Mouse (Mus musculus) liver, postnatal 0 days (tissue): ENCODE measurements at regions not wholly inside any gene's neighbourhood (a gene's known extent, or its start where the extent isn't known, plus 50 kb on each side); places are given as distances from the start of the nearest gene placed in this dataset.

Experiments
- ATAC-seq: fragments of 200-750 bp; cut with Nextera tagmentation; 2 replicates; pipeline ENCODE4 v1.8.0; 2017; ENCODE audit warnings: mild to moderate bottlenecking, moderate library complexity
- DNase-seq: peaks from one replicate; pipeline ENCODE4 v3.0.0-alpha.2; 2016
- H3K27ac ChIP-seq: fragments of 300-500 bp; sonication (generic); 2 replicates; pipeline ENCODE4 v1.5.1; 2014; ENCODE audit warnings: antibody characterized with exemption, moderate library complexity, mild to moderate bottlenecking, low read depth
- H3K27me3 ChIP-seq: fragments of 300-500 bp; sonication (generic); 2 replicates; pipeline ENCODE4 v1.6.1; 2014; ENCODE audit warnings: low read length, control low read depth, mixed read lengths; ENCODE audit not compliant: insufficient read depth
- H3K36me3 ChIP-seq: fragments of 300-500 bp; sonication (generic); replicated peaks from 2 replicates; pipeline ENCODE4 v1.6.1; 2014; ENCODE audit warnings: mild to moderate bottlenecking, control low read depth, low read length, moderate library complexity, mixed read lengths; ENCODE audit not compliant: insufficient read depth
- H3K4me1 ChIP-seq: fragments of 300-500 bp; sonication (generic); 2 replicates; pipeline ENCODE4 v1.6.1; 2014; ENCODE audit warnings: antibody characterized with exemption, mild to moderate bottlenecking, control low read depth; ENCODE audit not compliant: insufficient read depth
- H3K4me2 ChIP-seq: fragments of 300-500 bp; sonication (generic); 2 replicates; pipeline ENCODE4 v1.6.1; 2014; ENCODE audit warnings: low read depth, mild to moderate bottlenecking, low read length, moderate library complexity, mixed read lengths
- H3K4me3 ChIP-seq: fragments of 300-500 bp; sonication (generic); 2 replicates; pipeline ENCODE4 v1.5.1; 2014; ENCODE audit warnings: low read depth, low read length
- H3K9ac ChIP-seq: fragments of 300-500 bp; sonication (generic); replicated peaks from 2 replicates; pipeline ENCODE4 v1.6.1; 2014; ENCODE audit warnings: mild to moderate bottlenecking, moderate library complexity
- H3K9me3 ChIP-seq: fragments of 300-500 bp; sonication (generic); 2 replicates; pipeline ENCODE4 v1.6.1; 2016; ENCODE audit warnings: mild to moderate bottlenecking, control low read depth, low read length, mixed read lengths
- CTCF ChIP-seq: sonication (generic); IDR thresholded peaks from 2 replicates; pipeline ENCODE4 v1.5.1; 2016; ENCODE audit warnings: antibody characterized with exemption, low read depth
- EP300 ChIP-seq: IDR thresholded peaks from 2 replicates; pipeline ENCODE4 v1.6.1; 2016; ENCODE audit warnings: antibody characterized with exemption, low read depth, mild to moderate bottlenecking
- WGBS: fragments of 180-500 bp; shearing (Covaris S2); extraction: QIAGEN DNeasy Blood & Tissue Kit; methylation state at CpG from one replicate; pipeline ENCODE4 v1.1.7; 2014; ENCODE audit not compliant: insufficient replicate concordance; 5-methylcytosine and 5-hydroxymethylcytosine counted together

GRCm38 (mm10) chr15:97533553-97534291, 171.9 kb downstream of the Rpap3 start:
- Histone ChIP-seq H3K4me2 (no peak overlapping the region), H3K9ac (no peak overlapping the region), H3K4me1 (no peaks in the 10 kb centered on the region), H3K27me3 (no peaks in the 10 kb centered on the region), H3K4me3 (no peak overlapping the region), H3K27ac (no peak overlapping the region), H3K36me3 (no peaks in the 10 kb centered on the region), H3K9me3 (no peaks in the 10 kb centered on the region)
- WGBS, result 65% methylated on average over 12 of the region's 12 CpGs
- ATAC-seq (no peak), DNase-seq (no peak)
- no peak for TF ChIP-seq EP300
- TF ChIP-seq CTCF, result no peak

DNA sequence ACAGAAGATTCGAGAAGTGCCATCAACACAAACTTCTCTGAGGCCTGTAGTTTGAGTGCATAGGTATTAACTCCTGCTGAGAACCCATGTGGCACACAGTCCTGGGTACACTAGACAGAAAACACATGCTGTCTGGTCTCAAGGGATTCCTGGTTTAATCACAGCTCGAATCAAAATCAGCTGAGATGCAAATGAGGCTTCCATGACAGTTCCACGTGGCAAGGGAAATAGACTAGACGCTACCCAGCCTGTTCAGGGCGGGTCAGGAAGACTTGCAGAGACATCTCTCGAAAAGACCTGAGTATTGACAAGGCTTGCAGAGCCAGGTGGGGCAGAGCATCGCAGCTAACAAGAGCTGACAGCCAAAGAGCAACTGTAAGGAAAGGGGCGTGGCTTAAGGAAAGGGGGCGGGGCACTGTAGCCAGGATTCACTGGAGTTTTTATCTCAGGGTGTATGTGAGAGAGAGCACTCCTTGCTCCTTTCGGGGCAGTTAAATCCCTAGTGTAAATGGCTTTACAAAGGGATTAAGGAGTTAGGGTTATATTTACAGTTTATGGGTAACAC, 173.2 kb downstream of the Rpap3 start:
- no peak overlapping the region for H3K4me3 ChIP-seq
- TF ChIP-seq CTCF (no peak), EP300 (no peak)
- no peaks in the 10 kb centered on the region for H3K4me1 ChIP-seq
- no peak overlapping the region for H3K4me2 ChIP-seq
- no peak for ATAC-seq
- no peaks in the 10 kb centered on the region for H3K36me3 ChIP-seq
- H3K9ac ChIP-seq, result no peak overlapping the region
- no peaks in the 10 kb centered on the region for H3K9me3 ChIP-seq
- H3K27me3 ChIP-seq, result no peaks in the 10 kb centered on the region
- WGBS, result 57% methylated on average over 10 of the region's 10 CpGs
- DNase-seq, result no peak
- H3K27ac ChIP-seq, result no peak overlapping the region

- Histone ChIP-seq H3K4me1 (no peaks in the 10 kb centered on the region), H3K4me2 (no peak overlapping the region), H3K9me3 (no peaks in the 10 kb centered on the region), H3K9ac (no peak overlapping the region), H3K4me3 (no peak overlapping the region), H3K36me3 (no peaks in the 10 kb centered on the region), H3K27me3 (no peaks in the 10 kb centered on the region), H3K27ac (no peak overlapping the region)
- WGBS, result 79% methylated on average over 11 of the region's 11 CpGs
- no peak for DNase-seq
- ATAC-seq, result no peak
- TF ChIP-seq CTCF (no peak), EP300 (no peak)
These were observed 177.2 kb downstream of the Rpap3 start for GRCm38 (mm10) chr15:97528291-97529050.

- ATAC-seq, result peak; percentile 48; the same call in 1 of the 2 replicates
- H3K27ac ChIP-seq, result peak overlapping the region; percentile 57; the same call in 1 of the 2 replicates
- DNase-seq, result no peak
- H3K27me3 ChIP-seq, result no peaks in the 10 kb centered on the region
- TF ChIP-seq EP300, result no peak
- no peak for TF ChIP-seq CTCF
- H3K36me3 ChIP-seq, result no peaks in the 10 kb centered on the region
- H3K4me3 ChIP-seq, result no peak overlapping the region
- no peak overlapping the region for H3K9ac ChIP-seq
- WGBS, result 37% methylated on average over 2 of the region's 2 CpGs
- H3K4me2 ChIP-seq, result no peak overlapping the region
- no peaks in the 10 kb centered on the region for H3K4me1 ChIP-seq
- H3K9me3 ChIP-seq, result no peaks in the 10 kb centered on the region
These were observed 185.2 kb downstream of the Rpap3 start for GRCm38 (mm10) chr15:97520395-97520794.

GRCm38 (mm10) chr15:97519919-97520345, 185.7 kb downstream of the Rpap3 start:
- no peaks in the 10 kb centered on the region for H3K9me3 ChIP-seq
- no peak overlapping the region for H3K4me2 ChIP-seq
- H3K9ac ChIP-seq, result no peak overlapping the region
- DNase-seq (no peak), ATAC-seq (0 out of 2 replicates have a peak, but pooled peaks have one; percentile 31)
- H3K27ac ChIP-seq, result peak overlapping the region; percentile 55; the same call in 1 of the 2 replicates
- no peaks in the 10 kb centered on the region for H3K36me3 ChIP-seq
- TF ChIP-seq CTCF (no peak), EP300 (no peak)
- 29% methylated on average over 8 of the region's 8 CpGs for WGBS
- H3K27me3 ChIP-seq, result no peaks in the 10 kb centered on the region
- no peaks in the 10 kb centered on the region for H3K4me1 ChIP-seq
- no peak overlapping the region for H3K4me3 ChIP-seq

- WGBS, result 64% methylated on average over 10 of the region's 10 CpGs
- H3K4me2 ChIP-seq, result no peak overlapping the region
- H3K27me3 ChIP-seq, result no peaks in the 10 kb centered on the region
- H3K27ac ChIP-seq, result no peak overlapping the region
- no peak overlapping the region for H3K4me3 ChIP-seq
- no peaks in the 10 kb centered on the region for H3K9me3 ChIP-seq
- ATAC-seq (peak; percentile 45; the same call in 1 of the 2 replicates), DNase-seq (no peak)
- no peaks in the 10 kb centered on the region for H3K36me3 ChIP-seq
- no peak overlapping the region for H3K9ac ChIP-seq
- no peaks in the 10 kb centered on the region for H3K4me1 ChIP-seq
- TF ChIP-seq EP300, result no peak
- TF ChIP-seq CTCF, result no peak
These were observed 187.7 kb downstream of the Rpap3 start for GRCm38 (mm10) chr15:97517926-97518325.
